Mouse (Mus musculus) right cerebral cortex, postnatal 25 days (tissue): Measurements from ENCODE around the gene Nmt1.

Source experiments
- DNase-seq: peaks from one replicate; pipeline ENCODE4 v3.0.0; 2022

The Nmt1 gene

DNA sequence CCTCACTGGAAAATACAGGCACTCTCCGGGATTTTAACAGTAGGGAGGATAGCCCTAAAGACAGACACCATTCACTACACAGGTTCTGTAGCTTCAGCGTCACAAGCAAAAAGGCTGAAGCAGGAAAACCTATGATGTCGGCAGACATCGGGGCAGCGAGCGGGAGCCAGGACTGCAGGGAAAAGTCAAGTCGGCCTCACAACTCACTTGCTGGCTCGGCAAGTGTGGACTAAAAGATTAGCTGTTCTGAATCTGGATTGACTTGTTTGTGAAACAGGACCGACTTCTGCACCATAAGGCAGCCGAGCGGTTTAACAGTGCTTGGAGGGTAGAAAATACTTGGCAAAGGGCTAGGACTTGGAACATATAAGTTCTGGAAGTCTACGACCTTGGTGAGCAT, 85.0 kb downstream of the Nmt1 start:
- no peak for DNase-seq

DNA sequence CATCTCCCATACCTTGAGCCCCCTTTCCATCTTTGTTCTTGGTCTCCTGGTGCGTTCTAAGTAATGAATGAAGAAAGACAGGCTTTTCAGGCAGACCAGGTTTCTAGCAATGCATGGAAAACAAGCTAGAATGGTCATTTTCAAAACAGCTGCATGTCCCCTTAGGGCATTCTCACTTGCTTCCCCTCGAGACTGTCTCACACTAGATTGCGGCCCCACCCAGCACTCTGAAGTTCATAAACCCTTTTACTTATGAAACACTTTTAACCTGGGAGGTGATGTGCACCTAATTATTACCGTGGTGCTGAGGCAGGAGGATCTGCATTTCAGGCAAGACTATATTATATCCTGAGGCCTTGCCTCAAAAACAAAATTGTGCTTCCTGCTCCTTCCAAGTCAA, 85.8 kb downstream of the Nmt1 start:
- DNase-seq: no peak

DNA sequence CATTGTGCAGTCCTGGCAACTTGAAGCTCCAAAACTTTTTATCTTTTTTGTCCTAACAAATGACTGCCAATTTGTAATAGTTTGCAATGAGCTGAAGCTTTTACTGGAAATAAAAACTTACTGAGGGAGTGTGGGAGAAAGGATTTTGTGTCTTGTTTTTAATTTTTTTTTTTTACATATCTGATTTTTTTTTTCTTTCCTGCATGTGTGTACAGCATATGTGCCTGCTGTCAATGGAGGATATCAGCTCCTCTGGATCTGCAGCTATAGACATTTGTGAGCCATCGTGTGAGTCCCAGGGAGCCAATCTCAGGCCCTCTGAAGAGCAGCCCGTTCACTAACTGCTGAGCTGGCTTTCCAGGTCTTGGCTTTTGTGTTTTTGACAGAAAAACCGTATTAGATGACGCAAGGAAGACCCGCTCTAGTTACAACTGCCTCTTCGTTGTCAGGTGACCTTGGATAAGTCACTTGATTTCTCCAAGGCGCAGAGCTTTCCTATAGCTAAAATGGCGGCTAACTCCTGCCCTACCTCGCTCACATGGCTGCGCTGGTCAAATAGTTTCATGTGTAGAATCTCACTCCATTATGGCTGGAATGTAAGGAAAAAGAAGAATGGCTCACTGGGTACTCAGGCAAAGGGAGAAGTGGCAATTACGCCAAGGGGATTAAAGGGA, 86.4 kb downstream of the Nmt1 start:
- DNase-seq: no peak

DNA sequence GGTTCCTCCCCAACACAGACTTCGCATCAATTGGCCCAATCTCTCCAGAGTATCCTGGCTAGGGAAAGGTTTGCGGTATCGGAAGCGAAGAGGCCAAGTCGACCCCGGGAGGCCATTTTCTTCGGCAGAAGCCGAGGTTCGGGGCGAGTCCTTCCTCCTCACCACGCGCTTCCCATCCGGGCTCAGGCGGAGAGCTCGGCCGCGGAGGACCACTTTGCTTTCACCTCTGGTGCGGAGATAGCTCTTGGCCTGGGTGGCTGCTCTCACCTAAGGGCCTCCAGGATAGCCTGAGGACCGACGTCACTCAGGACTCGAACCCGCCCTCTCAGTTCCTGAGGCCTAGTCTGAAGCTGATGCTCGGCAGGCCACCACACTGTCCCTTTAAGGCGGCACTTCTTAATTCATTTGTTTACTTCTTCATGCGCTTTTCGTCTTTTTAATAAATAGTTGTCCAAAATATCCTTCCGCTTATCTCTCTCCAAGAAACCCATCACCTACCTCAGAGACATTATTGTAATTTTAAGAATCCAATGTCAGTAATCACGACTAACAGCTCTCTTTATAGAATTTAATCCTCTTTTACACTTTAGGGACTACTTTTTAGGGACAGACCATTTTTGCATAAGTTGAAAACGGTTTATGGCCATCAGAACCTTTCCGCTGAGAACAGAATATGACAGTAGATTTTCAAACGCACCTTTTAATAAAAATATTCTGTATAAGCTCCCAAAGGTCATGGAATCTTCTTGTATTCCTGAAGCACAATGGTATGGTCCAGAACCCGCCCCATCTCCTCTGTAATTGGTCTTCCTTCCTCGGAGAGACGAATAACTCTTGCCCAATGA, 87.4 kb downstream of the Nmt1 start:
- DNase-seq: peak; percentile 84

DNA sequence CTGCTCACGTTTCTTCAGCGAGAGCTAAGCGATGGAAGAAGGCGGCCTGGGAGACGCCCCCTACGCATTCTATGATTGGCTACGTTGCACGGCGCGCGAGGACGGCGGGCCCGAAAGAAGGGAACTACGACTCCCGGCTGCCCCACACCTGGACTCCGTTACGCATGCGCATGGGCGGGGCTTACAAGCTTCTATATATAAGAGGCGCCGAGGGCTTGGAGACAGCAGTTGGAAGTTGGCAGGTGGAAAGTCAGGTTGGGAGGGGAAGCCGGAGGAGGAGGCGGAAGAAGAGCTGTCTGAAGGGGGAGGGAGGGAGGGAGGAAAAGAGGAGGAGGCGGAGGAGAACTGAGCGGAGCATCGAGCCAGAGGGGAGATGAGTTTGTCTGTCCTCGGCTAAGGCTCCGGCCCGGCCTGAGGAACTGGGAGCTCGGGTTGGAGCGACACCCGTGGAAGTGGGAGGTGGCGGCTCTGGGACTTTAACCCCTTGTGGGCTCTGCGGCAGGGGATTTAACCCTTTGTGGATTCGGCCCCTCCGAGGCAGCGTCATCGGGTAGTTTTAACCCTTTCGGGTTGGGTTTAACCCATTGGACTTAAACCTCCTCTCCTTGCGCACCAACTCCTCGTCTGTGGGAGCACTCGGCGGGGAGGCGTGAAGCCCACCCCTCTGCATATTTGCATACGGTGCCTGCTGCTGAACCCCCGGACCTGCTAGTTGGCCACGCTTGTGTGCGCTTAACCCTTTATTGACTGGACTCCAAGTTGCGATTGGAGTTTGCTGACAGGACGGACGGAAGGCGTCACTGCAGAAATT, 88.2 kb downstream of the Nmt1 start, which contains the start of gene Hexim1:
TSS of gene Hexim1 (plus strand) at position 224 of the 811 bp plus-strand sequence.
- DNase-seq: peak; percentile 100

DNA sequence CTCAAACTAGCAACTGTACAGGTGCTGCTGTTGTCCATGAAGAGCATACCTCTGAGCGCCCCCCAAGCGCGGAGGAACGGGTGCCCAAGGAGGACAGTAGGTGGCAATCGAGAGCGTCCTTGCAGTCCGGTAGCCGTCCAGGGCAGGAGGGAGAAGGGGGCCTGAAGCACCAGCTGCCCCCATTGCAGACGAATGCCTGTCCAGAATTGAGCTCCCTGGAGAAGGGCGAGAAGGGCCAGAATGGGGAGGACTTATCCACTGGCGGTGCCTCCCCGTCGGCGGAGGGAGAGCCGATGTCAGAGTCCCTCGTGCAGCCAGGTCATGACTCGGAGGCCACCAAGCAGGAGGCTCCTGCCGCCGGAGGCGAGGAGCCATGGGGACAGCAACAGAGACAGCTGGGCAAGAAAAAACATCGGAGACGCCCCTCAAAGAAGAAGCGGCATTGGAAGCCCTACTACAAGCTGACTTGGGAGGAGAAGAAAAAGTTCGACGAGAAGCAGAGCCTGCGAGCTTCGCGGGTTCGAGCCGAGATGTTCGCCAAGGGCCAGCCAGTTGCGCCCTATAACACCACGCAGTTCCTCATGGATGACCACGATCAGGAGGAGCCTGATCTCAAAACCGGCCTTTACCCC, 89.1 kb downstream of the Nmt1 start:
- DNase-seq: peak; percentile 71

DNA sequence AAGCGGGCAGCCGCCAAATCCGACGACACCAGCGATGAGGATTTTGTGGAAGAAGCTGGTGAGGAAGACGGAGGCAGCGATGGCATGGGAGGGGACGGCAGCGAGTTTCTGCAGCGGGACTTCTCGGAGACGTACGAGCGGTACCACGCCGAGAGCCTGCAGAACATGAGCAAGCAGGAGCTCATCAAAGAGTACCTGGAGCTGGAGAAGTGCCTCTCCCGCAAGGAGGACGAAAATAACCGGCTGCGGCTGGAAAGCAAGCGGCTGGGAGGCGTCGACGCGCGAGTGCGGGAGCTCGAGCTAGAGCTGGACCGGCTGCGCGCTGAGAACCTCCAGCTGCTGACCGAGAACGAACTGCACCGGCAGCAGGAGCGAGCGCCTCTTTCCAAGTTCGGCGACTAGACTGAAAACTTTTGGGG, 89.6 kb downstream of the Nmt1 start:
- peak; percentile 52 for DNase-seq
